In the genomic region with DNA sequence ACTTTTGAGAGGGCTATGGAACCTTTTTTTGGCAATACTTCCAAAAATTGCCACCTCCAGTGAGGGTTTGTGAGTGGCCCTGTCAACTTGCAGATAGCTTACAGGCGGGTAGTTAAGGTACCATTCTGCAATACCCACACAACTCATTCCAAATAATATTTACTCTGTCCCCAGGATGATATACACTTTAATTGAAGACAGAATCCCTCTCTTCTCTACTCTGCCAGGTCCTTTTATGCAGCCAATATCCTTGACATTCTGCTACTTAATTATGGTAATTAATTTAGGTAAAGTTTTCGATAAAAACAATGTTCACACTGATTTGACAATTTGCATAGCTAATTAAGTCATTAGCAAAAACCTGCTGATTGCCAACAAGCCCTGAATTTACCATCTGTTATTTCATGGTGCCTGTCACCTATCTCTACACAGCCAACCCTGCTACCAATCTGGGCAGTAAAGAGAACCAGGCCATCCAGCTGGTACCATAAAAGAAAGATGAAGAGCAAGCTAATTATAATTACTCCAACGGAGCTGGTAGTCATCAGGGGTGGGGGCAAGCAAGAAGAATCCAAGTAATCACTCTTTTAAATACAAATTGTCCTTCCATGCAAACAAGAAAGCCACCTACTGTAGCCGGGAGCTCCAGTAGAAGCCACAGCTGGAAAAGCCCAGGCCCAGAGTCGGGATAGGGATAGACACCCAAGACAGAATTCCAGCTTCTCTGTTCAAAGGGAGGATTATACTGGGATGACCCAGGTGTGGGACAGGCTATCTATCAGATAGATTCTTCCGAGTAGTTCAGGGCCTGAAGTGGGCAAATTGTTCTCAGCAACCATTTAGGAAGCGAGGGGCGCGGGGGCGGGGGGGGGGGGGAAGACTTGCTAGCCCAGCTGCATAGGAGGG, we compare ENCODE assay signal across 12 mouse cellular contexts.
A peak's percentile ranks its signal among the peaks of the same experiment; 100 is the strongest.
DNase-seq lines count a peak whose midpoint lies in the region; ATAC-seq lines count a peak whose summit lies in the region.
"Had no signal": no experiment of that assay in that cellular context is flagged by ENCODE, and none has a peak within 500 bp of the region (broad histone marks: within the 10 kb centered on the region; RNA-seq: fewer than 3 reads in every experiment).

No protein-coding gene starts in this region.

- ATAC-seq in midbrain, embryonic 11.5 days (ENCODE audit: low FRiP score): no peak
- ATAC-seq in midbrain, embryonic 13.5 days: peak; percentile 64; the same call in 1 of the 2 replicates
- ATAC-seq in kidney, embryonic 15.5 days (replicated peaks; ENCODE audit: low FRiP score): no peak

- H3K4me1 ChIP-seq in midbrain, embryonic 11.5 days (ENCODE audit: control insufficient read depth, insufficient read depth, low read length): no peaks in the 10 kb centered on the region
- H3K4me1 ChIP-seq in midbrain, embryonic 10.5 days: peaks cover 4% of the 10 kb centered on the region; the same call in 1 of the 2 replicates
- peaks cover 9% of the 10 kb centered on the region for H3K4me1 ChIP-seq in midbrain, embryonic 13.5 days (replicated peaks)
- H3K4me1 ChIP-seq in kidney, embryonic 15.5 days: no peaks in the 10 kb centered on the region
- H3K4me1 ChIP-seq: liver, embryonic 13.5 days had no signal

- no peak overlapping the region for H3K4me3 ChIP-seq in midbrain, embryonic 11.5 days (ENCODE audit: low read depth, low read length)
- H3K4me3 ChIP-seq in midbrain, embryonic 10.5 days: no peak overlapping the region
- no peak overlapping the region for H3K4me3 ChIP-seq in midbrain, embryonic 13.5 days (replicated peaks)
- H3K4me3 ChIP-seq in kidney, embryonic 15.5 days (replicated peaks): no peak overlapping the region
- H3K4me3 ChIP-seq: liver, embryonic 13.5 days had no signal

- no peak overlapping the region for H3K9ac ChIP-seq in midbrain, embryonic 11.5 days (ENCODE audit: low read length)
- H3K9ac ChIP-seq in midbrain, embryonic 13.5 days (replicated peaks): no peak overlapping the region
- no peak overlapping the region for H3K9ac ChIP-seq in kidney, embryonic 15.5 days
- H3K9ac ChIP-seq: liver, embryonic 13.5 days had no signal

- H3K9me3 ChIP-seq in midbrain, embryonic 11.5 days (ENCODE audit: control insufficient read depth, low read length): no peaks in the 10 kb centered on the region
- no peaks in the 10 kb centered on the region for H3K9me3 ChIP-seq in midbrain, embryonic 10.5 days (replicated peaks)
- no peaks in the 10 kb centered on the region for H3K9me3 ChIP-seq in midbrain, embryonic 13.5 days
- H3K9me3 ChIP-seq in kidney, embryonic 15.5 days (replicated peaks): no peaks in the 10 kb centered on the region
- H3K9me3 ChIP-seq: liver, embryonic 13.5 days had no signal

- no peak overlapping the region for H3K4me2 ChIP-seq in midbrain, embryonic 11.5 days
- no peak overlapping the region for H3K4me2 ChIP-seq in midbrain, embryonic 13.5 days (replicated peaks)
- H3K4me2 ChIP-seq in kidney, embryonic 15.5 days: no peak overlapping the region
- H3K4me2 ChIP-seq: liver, embryonic 13.5 days had no signal

- H3K36me3 ChIP-seq in midbrain, embryonic 11.5 days (ENCODE audit: control insufficient read depth, insufficient read depth, low read length): no peaks in the 10 kb centered on the region
- no peaks in the 10 kb centered on the region for H3K36me3 ChIP-seq in midbrain, embryonic 10.5 days
- no peaks in the 10 kb centered on the region for H3K36me3 ChIP-seq in midbrain, embryonic 13.5 days
- peaks cover 11% of the 10 kb centered on the region; the same call in 1 of the 2 replicates for H3K36me3 ChIP-seq in kidney, embryonic 15.5 days
- H3K36me3 ChIP-seq: liver, embryonic 13.5 days had no signal

- 87% methylated on average over 10 of the region's 10 CpGs for WGBS in midbrain, embryonic 11.5 days
- 79% methylated on average over 10 of the region's 10 CpGs for WGBS in midbrain, embryonic 10.5 days
- 80% methylated on average over 10 of the region's 10 CpGs for WGBS in midbrain, embryonic 13.5 days
- 68% methylated on average over 10 of the region's 10 CpGs for WGBS in kidney, embryonic 15.5 days

- DNase-seq in cerebellum, postnatal 10 days: peak; percentile 73 to 79
- no peak for DNase-seq in cerebellum, adult 11-12 months
- DNase-seq in midbrain, embryonic 11.5 days (ENCODE audit: low spot score, missing footprints): peak; percentile 65
- DNase-seq in midbrain, embryonic 10.5 days (ENCODE audit: low spot score): no peak
- no peak for DNase-seq in testis, postnatal 14 days (ENCODE audit: low spot score)
- no peak for DNase-seq in right cerebral cortex, postnatal 10 days (ENCODE audit: low spot score in 2 of 2)
- DNase-seq: adrenal gland, postnatal 10 days; cerebellum, postnatal 36 days; kidney, postnatal 10 days; liver, embryonic 13.5 days had no signal

- no peaks in the 10 kb centered on the region for H3K27me3 ChIP-seq in midbrain, embryonic 11.5 days (ENCODE audit: control insufficient read depth, insufficient read depth, low read length)
- H3K27me3 ChIP-seq in midbrain, embryonic 10.5 days (ENCODE audit: low read depth, poor library complexity, severe bottlenecking): no peaks in the 10 kb centered on the region
- no peaks in the 10 kb centered on the region for H3K27me3 ChIP-seq in midbrain, embryonic 13.5 days
- no peaks in the 10 kb centered on the region for H3K27me3 ChIP-seq in kidney, embryonic 15.5 days
- H3K27me3 ChIP-seq: liver, embryonic 13.5 days had no signal

- no peak overlapping the region for H3K27ac ChIP-seq in midbrain, embryonic 11.5 days (ENCODE audit: low read depth, low read length)
- no peak overlapping the region for H3K27ac ChIP-seq in midbrain, embryonic 10.5 days (replicated peaks)
- H3K27ac ChIP-seq in midbrain, embryonic 13.5 days: no peak overlapping the region
- H3K27ac ChIP-seq in kidney, embryonic 15.5 days: no peak overlapping the region
- H3K27ac ChIP-seq: liver, embryonic 13.5 days had no signal

Comparison
In these comparisons a context has a peak if more than half of its experiments do, and no peak if none do; other contexts are left out.
1. DNase-seq: peak in cerebellum, postnatal 10 days (2 of 2) and midbrain, embryonic 11.5 days (single experiment); none in cerebellum, adult 11-12 months (single experiment), midbrain, embryonic 10.5 days (single experiment), testis, postnatal 14 days (single experiment) and right cerebral cortex, postnatal 10 days (0 of 2).